Mouse (Mus musculus): Measurements from ENCODE around the gene Xrcc1. TPM values are rescaled to one million over a fixed set of nuclear protein-coding genes. Genes with fewer than 3 reads are reported as not detected.
"Not testable (repeated sequence)": the region's sequence is repeated elsewhere in the genome, so short reads cannot be mapped to it uniquely, and the experiment has no call there.

Gene Xrcc1
- polyA plus RNA-seq, 1 experiment = not detected

GRCm38 (mm10) chr7:24612308-24612910 is 66.3 kb downstream of the Xrcc1 start:
- WGBS = 11% methylated on average over 27 of the region's 27 CpGs
- Histone ChIP-seq H3K4me3 (ENCODE audit: insufficient read depth, low read depth, low read length) (no peak overlapping the region), H3K27ac (ENCODE audit: insufficient read depth, low read depth, low read length) (no peak overlapping the region), H3K4me1 (ENCODE audit: control insufficient read depth, insufficient read depth, low read length) (peaks cover 19% of the 10 kb centered on the region)
- TF ChIP-seq POLR2A (IDR thresholded peaks at IDR 0.05; ENCODE audit: insufficient read depth, low read depth, low read length) = no peak
- TF ChIP-seq CTCF (IDR thresholded peaks at IDR 0.05; ENCODE audit: insufficient read depth, low read depth, low read length) = no peak

GRCm38 (mm10) chr7:24614816-24615215 is 68.7 kb downstream of the Xrcc1 start:
- TF ChIP-seq POLR2A (IDR thresholded peaks at IDR 0.05; ENCODE audit: insufficient read depth, low read depth, low read length) = no peak
- no peak for TF ChIP-seq CTCF (IDR thresholded peaks at IDR 0.05; ENCODE audit: insufficient read depth, low read depth, low read length)
- Histone ChIP-seq H3K27ac (ENCODE audit: insufficient read depth, low read depth, low read length) (no peak overlapping the region), H3K4me1 (ENCODE audit: control insufficient read depth, insufficient read depth, low read length) (peaks cover 19% of the 10 kb centered on the region), H3K4me3 (ENCODE audit: insufficient read depth, low read depth, low read length) (no peak overlapping the region)
- 91% methylated on average over 13 of the region's 13 CpGs for WGBS

- H3K4me1 ChIP-seq (ENCODE audit: control insufficient read depth, insufficient read depth, low read length) = peaks cover 1% of the 10 kb centered on the region; the same call in 1 of the 2 replicates
- no peak for TF ChIP-seq POLR2A (IDR thresholded peaks at IDR 0.05; ENCODE audit: insufficient read depth, low read depth, low read length)
- no peak for TF ChIP-seq CTCF (IDR thresholded peaks at IDR 0.05; ENCODE audit: insufficient read depth, low read depth, low read length)
- H3K4me3 ChIP-seq (ENCODE audit: insufficient read depth, low read depth, low read length) = no peak overlapping the region
- WGBS = 83% methylated on average over 8 of the region's 8 CpGs
- no peak overlapping the region for H3K27ac ChIP-seq (ENCODE audit: insufficient read depth, low read depth, low read length)
Observed at GRCm38 (mm10) chr7:24617763-24618162, 71.7 kb downstream of the Xrcc1 start.

- H3K4me1 ChIP-seq (ENCODE audit: control insufficient read depth, insufficient read depth, low read length); H3K27ac ChIP-seq (ENCODE audit: insufficient read depth, low read depth, low read length); H3K4me3 ChIP-seq (ENCODE audit: insufficient read depth, low read depth, low read length): not testable (repeated sequence)
- 87% methylated on average over 8 of the region's 8 CpGs for WGBS
Observed at GRCm38 (mm10) chr7:24618374-24618773, 72.3 kb downstream of the Xrcc1 start.

- 68% methylated on average over 13 of the region's 13 CpGs for WGBS
- H3K27ac ChIP-seq (ENCODE audit: insufficient read depth, low read depth, low read length) = no peak overlapping the region
- H3K4me3 ChIP-seq (ENCODE audit: insufficient read depth, low read depth, low read length) = no peak overlapping the region
- H3K4me1 ChIP-seq (ENCODE audit: control insufficient read depth, insufficient read depth, low read length) = no peaks in the 10 kb centered on the region
- TF ChIP-seq CTCF (IDR thresholded peaks at IDR 0.05; ENCODE audit: insufficient read depth, low read depth, low read length) (no peak), POLR2A (IDR thresholded peaks at IDR 0.05; ENCODE audit: insufficient read depth, low read depth, low read length) (no peak)
Observed at GRCm38 (mm10) chr7:24619671-24620397, 73.7 kb downstream of the Xrcc1 start.

- 91% methylated on average over 3 of the region's 3 CpGs for WGBS
- TF ChIP-seq POLR2A (IDR thresholded peaks at IDR 0.05; ENCODE audit: insufficient read depth, low read depth, low read length) (no peak), CTCF (IDR thresholded peaks at IDR 0.05; ENCODE audit: insufficient read depth, low read depth, low read length) (no peak)
- Histone ChIP-seq H3K27ac (ENCODE audit: insufficient read depth, low read depth, low read length) (no peak overlapping the region), H3K4me1 (ENCODE audit: control insufficient read depth, insufficient read depth, low read length) (no peaks in the 10 kb centered on the region), H3K4me3 (ENCODE audit: insufficient read depth, low read depth, low read length) (no peak overlapping the region)
Observed at GRCm38 (mm10) chr7:24621193-24621592, 75.1 kb downstream of the Xrcc1 start.

GRCm38 (mm10) chr7:24622967-24623366 is 76.9 kb downstream of the Xrcc1 start:
- H3K4me3 ChIP-seq (ENCODE audit: insufficient read depth, low read depth, low read length) = no peak overlapping the region
- TF ChIP-seq CTCF (IDR thresholded peaks at IDR 0.05; ENCODE audit: insufficient read depth, low read depth, low read length) = no peak
- TF ChIP-seq POLR2A (IDR thresholded peaks at IDR 0.05; ENCODE audit: insufficient read depth, low read depth, low read length) = no peak
- 87% methylated on average over 6 of the region's 6 CpGs for WGBS
- H3K4me1 ChIP-seq (ENCODE audit: control insufficient read depth, insufficient read depth, low read length) = no peaks in the 10 kb centered on the region
- no peak overlapping the region for H3K27ac ChIP-seq (ENCODE audit: insufficient read depth, low read depth, low read length)

Other genes starting within 250 kb of the Xrcc1 start
- not detected in 2 replicates for gene Zfp61, start 245.1 kb upstream of the Xrcc1 start, polyA plus RNA-seq (2012; ENCODE audit: insufficient read depth, insufficient read length, low replicate concordance, missing spikeins)
- gene Zfp94, start 229.6 kb upstream of the Xrcc1 start, polyA plus RNA-seq (2012; ENCODE audit: insufficient read depth, insufficient read length, low replicate concordance, missing spikeins) = not detected in 2 replicates
- not detected in 2 replicates for gene Tescl, start 212.4 kb upstream of the Xrcc1 start, polyA plus RNA-seq (2012; ENCODE audit: insufficient read depth, insufficient read length, low replicate concordance, missing spikeins)
- not detected in 2 replicates for gene Lypd5, start 197.1 kb upstream of the Xrcc1 start, polyA plus RNA-seq (2012; ENCODE audit: insufficient read depth, insufficient read length, low replicate concordance, missing spikeins)
- not detected in 2 replicates for gene Kcnn4, start 176.0 kb upstream of the Xrcc1 start, polyA plus RNA-seq (2012; ENCODE audit: insufficient read depth, insufficient read length, low replicate concordance, missing spikeins)
- not detected in 2 replicates for gene Smg9, start 146.7 kb upstream of the Xrcc1 start, polyA plus RNA-seq (2012; ENCODE audit: insufficient read depth, insufficient read length, low replicate concordance, missing spikeins)
- not detected in 2 replicates for gene Irgc1, start 94.0 kb upstream of the Xrcc1 start, polyA plus RNA-seq (2012; ENCODE audit: insufficient read depth, insufficient read length, low replicate concordance, missing spikeins)
- gene Plaur, start 83.8 kb upstream of the Xrcc1 start, polyA plus RNA-seq (2012; ENCODE audit: insufficient read depth, insufficient read length, low replicate concordance, missing spikeins) = not detected in 2 replicates
- not detected in 2 replicates for gene Cadm4, start 64.3 kb upstream of the Xrcc1 start, polyA plus RNA-seq (2012; ENCODE audit: insufficient read depth, insufficient read length, low replicate concordance, missing spikeins)
- not detected in 2 replicates for gene Zfp428, start 39.3 kb upstream of the Xrcc1 start, polyA plus RNA-seq (2012; ENCODE audit: insufficient read depth, insufficient read length, low replicate concordance, missing spikeins)
- gene AC161166.1, start 33.8 kb upstream of the Xrcc1 start, polyA plus RNA-seq (2012; ENCODE audit: insufficient read depth, insufficient read length, low replicate concordance, missing spikeins) = not detected in 2 replicates
- gene Irgq, start 15.6 kb upstream of the Xrcc1 start, polyA plus RNA-seq (2012; ENCODE audit: insufficient read depth, insufficient read length, low replicate concordance, missing spikeins) = not detected in 2 replicates
- not detected in 2 replicates for gene Pinlyp, start 171 bp upstream of the Xrcc1 start, polyA plus RNA-seq (2012; ENCODE audit: insufficient read depth, insufficient read length, low replicate concordance, missing spikeins)
- not detected in 2 replicates for gene Ethe1, start 41.3 kb downstream of the Xrcc1 start, polyA plus RNA-seq (2012; ENCODE audit: insufficient read depth, insufficient read length, low replicate concordance, missing spikeins)
- gene Zfp575, start 41.4 kb downstream of the Xrcc1 start, polyA plus RNA-seq (2012; ENCODE audit: insufficient read depth, insufficient read length, low replicate concordance, missing spikeins) = not detected in 2 replicates
- not detected in 2 replicates for gene Phldb3, start 64.5 kb downstream of the Xrcc1 start, polyA plus RNA-seq (2012; ENCODE audit: insufficient read depth, insufficient read length, low replicate concordance, missing spikeins)
- not detected in 2 replicates for gene Lypd3, start 90.3 kb downstream of the Xrcc1 start, polyA plus RNA-seq (2012; ENCODE audit: insufficient read depth, insufficient read length, low replicate concordance, missing spikeins)
- gene Tex101, start 130.4 kb downstream of the Xrcc1 start, polyA plus RNA-seq (2012; ENCODE audit: insufficient read depth, insufficient read length, low replicate concordance, missing spikeins) = not detected in 2 replicates
- not detected in 2 replicates for gene BC049730, start 163.0 kb downstream of the Xrcc1 start, polyA plus RNA-seq (2012; ENCODE audit: insufficient read depth, insufficient read length, low replicate concordance, missing spikeins)
- not detected in 2 replicates for gene Gm4763, start 180.6 kb downstream of the Xrcc1 start, polyA plus RNA-seq (2012; ENCODE audit: insufficient read depth, insufficient read length, low replicate concordance, missing spikeins)
- gene Cd177, start 214.0 kb downstream of the Xrcc1 start, polyA plus RNA-seq (2012; ENCODE audit: insufficient read depth, insufficient read length, low replicate concordance, missing spikeins) = not detected in 2 replicates
- gene Ceacam10, start 230.9 kb downstream of the Xrcc1 start, polyA plus RNA-seq (2012; ENCODE audit: insufficient read depth, insufficient read length, low replicate concordance, missing spikeins) = not detected in 2 replicates

Data from olfactory bulb, adult 2 months (tissue).